Mouse (Mus musculus) telencephalon, adult 2 months (tissue): ENCODE results near the gene Sfmbt1.

Source experiments
- DNase-seq: peaks from one replicate; pipeline ENCODE4 v3.0.0-alpha.2; 2011; ENCODE audit warnings: low read depth, low spot score

Gene Sfmbt1

DNA sequence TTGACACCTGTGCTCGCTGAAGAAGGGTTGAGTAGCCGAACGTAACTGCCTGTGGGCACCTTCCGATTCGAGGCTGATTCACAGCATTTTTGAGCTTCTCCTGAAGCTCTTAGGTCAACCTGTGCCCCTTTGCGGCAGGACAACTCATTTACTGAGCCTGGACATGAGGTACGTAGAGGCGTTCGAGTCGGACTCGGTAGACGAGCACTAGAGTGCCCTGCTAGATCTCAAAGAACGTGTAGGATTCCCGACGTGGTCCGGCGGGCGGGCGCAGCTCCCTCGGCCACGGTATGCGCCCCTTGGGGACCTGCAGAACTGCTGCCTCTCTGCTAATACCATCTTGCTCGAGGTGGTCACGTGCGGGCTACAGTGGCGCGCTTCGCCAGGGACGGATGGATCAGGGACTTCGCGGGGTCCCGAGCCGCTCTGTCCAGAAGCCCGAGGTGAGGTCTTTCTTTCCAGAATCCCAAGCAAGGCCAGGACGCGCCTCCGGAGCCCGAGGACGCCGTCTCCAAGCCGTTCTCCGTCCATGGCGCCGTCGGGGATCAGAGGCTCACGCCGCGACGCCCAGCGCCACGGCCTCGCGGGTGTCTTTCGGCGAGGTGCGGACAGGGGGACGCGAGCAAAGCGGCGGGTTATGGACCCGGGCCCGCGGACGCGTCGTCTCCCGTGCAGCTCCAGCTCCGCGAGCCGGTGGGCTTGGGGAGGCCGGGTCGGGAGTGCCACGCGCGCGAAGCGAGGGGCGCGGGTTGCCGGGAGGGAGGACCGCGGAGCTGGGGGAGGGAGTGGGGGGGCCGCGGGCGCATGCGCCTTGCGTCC, at the start of gene Sfmbt1:
Gene Sfmbt1 (plus strand): TSS at position 51 of the 819 bp plus-strand sequence.
- DNase-seq = no peak

DNA sequence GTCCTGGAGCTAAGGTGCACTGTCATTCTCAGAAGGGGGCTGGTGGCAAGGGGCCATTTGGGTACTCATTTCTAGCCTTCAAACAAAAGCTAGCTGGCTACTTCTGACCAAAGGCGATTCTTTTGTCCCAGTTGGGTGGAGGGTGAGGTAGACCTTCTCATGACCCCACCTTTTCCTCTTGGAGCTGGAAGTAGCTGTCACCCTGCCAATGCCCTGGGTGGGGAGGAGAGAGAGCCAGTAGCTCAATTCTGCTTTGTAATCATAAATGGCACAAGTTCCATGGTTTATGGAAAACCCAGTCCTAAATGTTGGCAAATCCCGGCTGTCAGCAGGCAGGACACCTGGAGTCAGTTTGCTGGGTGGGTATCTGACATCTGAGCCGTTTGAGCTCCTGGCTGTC, 48.6 kb upstream of the Sfmbt1 start:
- DNase-seq = no peak

DNA sequence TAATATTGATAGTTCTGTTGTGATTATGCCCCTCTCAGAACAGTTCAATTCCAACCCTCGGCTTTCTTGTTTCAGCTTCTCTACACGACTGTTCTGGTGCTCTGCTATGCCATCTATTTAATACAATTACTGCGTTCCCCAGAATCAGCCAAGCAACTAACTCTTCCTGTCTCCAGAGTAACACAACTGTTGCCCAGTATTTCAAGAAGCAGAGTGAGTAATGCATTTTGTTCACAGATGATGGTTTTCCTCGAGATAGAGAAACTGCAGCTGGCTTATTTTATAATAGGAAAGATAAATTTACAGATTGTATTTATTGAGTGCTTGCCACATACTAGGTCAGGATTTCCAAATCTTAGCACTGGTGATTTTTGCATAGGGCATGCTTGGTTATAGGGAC, 48.0 kb upstream of the Sfmbt1 start:
- no peak for DNase-seq

DNA sequence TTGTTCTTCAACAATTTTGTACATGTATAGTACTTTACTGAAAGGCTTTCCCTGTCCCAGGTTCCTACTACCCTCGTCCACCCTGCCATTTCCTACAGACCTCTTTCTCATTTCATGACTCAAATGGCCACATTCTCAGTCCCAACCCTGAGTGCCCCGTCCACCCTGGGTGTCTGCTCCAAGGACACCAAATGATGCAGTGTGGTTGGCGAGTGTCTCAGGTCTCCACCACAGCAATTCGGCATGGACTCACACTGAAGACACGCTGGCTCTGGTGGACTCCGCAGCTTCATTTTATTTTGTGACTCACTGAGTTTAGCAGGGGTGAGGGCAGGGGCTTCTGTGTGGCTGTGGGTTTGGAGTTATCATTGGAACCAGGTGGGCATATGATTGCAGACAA, 44.5 kb upstream of the Sfmbt1 start:
- DNase-seq = no peak

DNA sequence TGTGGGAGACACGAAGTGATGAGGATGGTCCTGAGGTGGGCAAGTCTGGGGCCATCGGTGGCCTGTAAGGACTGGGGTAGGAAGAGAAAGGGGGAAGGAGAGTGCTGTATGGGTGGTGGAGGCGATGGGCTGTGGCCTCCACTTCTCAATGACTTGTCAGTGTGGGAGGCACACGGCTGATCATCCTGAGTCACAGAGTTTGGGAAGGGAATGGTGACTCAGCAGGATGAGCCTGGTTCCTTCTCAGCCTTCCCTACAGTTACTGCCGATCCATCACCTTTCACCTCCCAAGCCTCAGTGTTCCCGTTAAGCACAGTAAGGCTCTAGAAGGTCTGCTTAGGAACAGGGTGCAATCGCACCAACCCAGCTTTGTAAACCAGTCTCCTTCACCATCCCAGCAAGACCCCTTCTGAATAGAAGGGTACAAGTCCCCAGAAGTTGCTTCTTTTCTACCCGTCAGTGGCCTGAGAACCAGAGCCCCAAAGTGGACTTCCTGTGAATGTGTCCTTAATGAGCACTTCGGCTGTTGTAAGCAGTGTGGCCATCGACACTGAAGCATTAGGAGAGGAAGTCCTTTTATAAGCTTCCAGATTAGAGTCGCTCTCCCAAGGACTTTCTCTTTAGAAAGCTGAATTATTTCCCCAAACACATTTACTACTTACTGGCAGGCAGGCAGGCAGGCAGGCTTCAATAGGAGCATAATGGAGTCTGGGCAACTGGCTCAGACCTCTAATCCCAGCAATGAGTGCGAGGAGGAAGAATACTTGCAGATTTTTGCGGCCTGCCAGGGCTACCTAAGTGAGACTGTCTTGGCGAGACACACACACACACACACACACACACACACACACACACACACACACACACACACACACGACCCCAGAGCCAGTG, 43.3 kb upstream of the Sfmbt1 start:
- DNase-seq = no peak

DNA sequence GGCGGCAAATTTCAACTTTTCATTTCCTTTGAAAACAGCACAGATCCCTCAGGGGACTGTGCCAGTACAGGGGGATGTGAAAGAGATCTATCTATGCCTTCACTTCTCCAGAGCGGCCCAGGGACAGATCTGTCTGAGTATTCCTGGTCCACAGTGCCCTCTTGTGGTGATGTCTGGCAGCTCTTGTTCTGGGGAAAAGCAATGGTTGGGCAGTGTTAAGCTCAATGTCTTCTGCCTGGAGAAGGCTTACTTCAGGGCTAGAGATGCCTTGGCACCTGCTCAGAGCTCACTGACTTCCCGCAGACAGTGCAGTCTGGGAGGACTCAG, 42.7 kb upstream of the Sfmbt1 start:
- peak; percentile 79 for DNase-seq

DNA sequence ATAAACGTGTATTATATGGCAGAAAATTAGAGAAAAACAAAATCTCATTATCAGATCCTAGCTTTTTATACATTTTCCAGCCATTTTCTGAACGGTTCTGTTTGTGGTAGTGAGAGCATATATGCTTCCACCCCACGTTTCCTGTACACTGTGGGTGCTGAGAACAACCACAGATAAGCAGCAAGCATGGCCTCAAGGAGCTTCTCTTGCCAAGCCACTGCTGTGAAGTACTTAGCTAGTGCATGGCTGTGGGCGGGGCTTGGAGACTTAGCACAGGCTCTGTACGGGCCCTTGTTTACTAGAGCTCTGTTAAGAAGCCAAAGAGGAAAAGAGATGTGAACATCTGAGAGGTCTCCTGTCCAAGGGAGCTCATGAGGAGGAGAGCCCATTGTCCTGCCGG, 39.7 kb upstream of the Sfmbt1 start:
- no peak for DNase-seq

DNA sequence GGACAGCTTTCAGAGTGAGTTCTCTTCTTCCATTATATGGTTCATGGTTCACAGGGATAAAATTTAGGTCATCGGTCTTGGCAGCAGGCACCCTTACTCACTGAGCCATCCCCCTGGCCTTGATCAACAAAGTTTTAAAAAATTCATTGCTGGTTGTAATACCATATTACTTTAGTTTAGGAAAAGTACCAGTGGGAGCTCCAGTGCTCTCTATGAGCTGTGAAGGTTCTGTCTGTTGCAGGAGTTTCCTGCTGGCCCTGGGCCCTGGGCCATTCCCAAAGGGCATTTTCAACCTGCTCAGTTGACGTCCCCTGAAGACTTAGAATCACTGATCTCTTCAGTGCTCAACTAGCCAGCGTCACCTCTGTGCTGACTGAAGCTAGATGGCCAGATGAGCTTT, 32.5 kb upstream of the Sfmbt1 start:
- no peak for DNase-seq

DNA sequence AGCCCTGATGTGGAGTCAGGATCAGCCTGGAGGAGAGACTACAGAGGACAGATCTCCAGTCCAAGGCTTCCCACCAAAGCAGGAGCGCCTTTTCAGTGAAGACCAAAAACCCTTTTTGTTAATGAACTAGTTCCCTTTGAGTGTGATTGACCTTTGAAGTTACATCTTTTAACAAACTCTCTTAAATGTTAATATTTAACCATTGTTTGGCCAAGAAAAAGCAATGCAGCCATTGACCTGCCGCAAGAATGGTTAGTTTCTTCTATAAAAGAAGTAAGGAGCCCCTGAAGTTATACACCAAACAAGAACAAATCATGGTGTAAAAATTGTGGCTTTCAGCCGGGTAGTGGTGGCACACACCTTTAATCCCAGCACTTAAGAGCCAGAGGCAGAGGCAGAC, 24.0 kb upstream of the Sfmbt1 start:
- no peak for DNase-seq

DNA sequence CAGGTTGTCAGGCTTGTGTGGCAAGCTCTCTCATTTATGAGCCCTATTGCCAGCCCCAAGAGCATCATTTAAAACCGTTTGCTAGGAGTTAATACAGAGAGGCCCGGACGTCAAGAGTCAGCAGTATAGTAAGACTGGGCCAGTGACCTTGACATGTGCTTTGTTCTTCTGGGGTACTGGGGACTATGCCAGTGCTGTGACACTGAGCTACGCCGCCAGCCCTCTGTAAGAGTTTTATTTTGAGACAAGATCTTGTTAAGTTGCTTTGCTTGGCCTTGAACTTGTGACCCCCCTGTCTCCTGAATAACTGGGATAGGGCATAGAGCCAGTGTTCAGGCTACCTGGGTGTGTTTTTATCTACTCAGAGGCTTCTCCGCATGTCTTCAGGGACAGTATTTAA, 22.2 kb upstream of the Sfmbt1 start:
- no peak for DNase-seq

DNA sequence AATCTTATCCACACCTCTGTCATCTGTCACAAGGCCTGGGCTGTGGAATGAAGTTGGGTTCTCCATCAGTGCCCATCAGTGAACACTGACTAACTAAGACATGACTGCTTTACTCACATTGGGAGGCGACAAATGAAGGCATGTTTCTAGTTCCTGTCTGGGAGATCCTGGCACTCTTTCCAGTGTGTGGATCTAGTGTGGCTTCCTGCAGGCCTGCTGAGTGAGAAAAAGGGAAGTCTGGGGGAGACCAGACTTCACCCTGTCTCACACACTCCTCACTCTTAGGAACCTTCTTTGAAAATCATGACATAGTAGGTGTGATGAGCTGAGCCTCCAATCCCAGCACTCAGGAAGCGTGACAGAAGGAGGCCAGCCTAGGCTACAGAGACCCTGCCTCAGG, 19.9 kb upstream of the Sfmbt1 start:
- no peak for DNase-seq

DNA sequence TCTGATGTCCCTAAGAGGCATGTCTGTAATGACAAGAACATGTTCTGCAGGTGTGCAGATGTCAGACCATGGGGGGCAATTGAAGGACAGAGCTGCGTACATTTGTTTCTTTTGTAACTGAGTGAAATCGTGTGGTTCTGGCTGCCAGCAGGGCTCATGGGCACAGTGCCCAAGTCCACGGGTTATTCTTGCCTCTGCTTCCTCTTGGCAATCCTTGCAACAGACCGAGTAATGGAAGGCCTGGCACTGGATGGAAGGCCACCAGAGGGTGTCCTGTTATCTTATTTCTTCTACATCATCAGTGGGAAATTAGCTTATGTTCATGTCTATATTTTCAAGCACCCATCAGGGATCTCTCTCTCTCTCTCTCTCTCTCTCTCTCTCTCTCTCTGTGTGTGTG, 19.0 kb upstream of the Sfmbt1 start:
- no peak for DNase-seq

DNA sequence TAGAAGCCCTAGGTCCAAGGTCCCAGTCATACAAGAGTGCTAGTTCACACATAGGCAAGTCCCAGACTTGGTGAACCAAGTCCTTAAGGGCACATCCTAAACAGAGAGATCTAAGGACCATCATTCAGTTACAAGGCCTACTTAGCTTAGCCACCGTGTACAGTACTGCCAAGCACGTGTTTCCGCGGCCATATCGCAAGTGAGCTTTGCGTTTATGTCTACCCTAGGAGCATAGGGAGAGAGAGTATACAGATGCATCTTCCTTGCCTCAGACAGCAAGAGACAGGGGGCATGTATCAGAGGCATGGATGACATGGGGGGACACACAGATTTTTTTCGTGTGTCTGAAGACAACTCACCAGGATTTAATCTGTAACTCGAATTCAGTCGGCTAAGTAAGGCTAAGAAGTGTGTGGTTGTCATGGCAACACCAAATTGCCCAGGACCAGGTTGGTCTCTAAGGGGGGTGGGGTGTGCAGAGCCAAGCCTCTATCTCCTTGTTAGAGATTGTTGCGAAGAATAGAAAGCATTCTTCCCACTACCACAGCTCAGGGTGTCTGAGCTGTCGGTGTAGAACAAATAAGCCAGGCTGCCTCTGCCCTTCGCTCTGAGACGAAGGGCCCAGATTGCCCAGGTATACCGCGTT, 17.1 kb upstream of the Sfmbt1 start:
- no peak for DNase-seq

DNA sequence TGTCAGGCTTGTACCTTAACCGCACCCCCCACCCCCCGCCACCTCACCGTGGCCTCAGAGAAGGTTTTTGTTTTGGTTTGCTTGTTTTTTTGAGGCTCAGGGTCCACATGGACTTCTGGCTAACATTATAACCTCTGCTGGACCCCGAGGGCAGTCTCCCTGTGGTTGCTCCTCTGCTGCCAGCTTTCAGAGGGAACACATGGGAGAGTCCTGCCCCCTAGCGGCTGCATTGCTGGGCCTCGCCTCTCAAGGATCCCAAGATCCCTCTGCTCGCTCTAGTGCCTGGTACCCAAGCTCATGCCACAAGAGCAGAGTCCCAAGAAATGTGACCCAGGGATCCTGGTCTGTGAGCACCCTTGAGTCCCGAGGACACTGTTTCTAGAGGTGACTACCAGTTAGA, 15.0 kb upstream of the Sfmbt1 start:
- no peak for DNase-seq

DNA sequence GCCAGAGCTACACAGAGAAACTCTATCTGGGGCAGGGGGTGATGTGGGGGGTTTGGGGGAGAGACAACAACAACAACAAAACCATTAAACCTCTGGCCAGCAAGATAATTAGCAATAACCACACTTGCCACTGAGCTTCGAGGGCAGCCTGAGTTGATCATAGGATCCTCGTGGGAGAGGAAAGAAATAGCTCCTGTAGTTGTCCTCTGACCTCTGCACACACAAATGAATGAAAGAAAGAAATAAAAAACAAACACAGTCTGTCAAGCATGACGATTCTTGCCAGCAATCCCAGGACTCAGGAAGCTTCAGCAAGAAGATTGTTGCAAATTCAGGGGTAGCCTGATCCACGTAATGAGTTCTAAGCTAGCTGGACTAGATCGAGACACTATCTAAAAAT, 12.1 kb upstream of the Sfmbt1 start:
- DNase-seq = no peak

DNA sequence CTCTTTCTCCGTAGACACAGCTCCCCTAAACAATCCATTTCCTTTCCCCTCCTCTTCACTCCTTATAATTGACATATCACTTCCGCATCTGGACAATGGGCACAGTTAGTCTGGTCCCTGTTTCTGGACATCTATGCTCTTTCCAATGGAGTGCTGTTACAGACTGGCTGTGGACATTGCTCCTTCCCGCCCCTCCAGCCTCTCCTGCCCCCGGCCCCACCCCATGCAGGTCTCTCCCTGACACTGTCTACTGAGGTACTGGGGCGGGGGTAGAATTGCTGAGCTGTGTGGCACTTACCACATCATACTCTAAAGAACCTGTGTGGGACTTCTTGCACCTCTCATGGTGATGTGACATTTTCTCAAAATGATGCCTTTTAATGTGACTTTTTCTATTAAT, 11.6 kb upstream of the Sfmbt1 start:
- no peak for DNase-seq

DNA sequence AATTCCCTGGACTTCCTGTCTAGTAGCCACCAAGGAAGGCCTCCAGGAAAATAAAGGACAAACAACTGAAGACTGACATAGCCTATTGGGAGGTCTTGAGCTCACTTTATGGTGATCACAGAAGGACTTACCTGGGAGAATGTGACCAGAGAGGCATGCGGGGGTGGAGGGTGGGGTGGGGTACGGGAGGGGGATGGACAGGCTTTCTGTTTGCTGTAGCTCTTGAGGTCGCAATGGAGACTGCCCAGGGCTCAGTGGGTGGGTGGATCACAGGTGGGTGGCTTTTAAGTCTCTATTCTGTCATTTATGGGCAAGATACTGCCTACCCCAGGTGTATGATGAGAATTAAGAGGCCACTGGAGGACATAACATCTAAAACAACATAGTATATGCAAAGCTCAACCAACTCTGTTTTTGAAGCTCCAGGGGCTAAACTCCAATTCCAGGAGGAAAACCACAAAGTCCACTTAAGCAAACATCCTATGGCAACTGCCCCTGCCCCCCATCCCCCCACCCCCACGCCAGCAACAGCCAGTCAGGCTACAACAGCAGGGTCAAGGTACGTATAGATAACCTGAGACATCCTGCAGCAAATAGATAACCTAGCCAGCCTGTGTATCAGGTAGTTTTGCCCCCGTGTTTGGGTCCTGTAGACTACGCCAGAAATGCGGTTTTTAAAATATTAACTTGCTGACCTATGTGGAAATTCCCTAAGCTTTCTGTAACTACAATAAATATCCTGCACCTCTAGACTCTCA, 10.4 kb upstream of the Sfmbt1 start:
- DNase-seq = no peak

DNA sequence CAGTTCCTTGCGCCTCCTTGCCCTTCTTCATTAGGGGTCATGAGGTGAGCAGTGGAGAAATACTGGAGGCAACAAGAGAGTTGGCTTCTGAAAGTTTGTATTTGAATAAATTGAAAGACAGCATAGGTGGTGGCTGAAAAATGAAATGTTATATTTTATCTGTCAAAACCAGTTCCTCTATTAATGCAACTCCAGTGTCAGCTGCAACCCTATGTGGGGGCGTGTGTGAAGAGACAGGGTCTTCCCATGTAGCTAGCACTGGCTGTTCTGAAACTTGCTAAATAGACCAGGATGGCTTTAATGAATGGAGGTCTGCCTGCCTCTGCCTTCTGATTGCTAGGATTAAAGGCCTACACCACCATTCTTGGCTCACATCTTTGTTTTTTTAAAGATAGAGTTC, 2.8 kb upstream of the Sfmbt1 start:
- DNase-seq = no peak

DNA sequence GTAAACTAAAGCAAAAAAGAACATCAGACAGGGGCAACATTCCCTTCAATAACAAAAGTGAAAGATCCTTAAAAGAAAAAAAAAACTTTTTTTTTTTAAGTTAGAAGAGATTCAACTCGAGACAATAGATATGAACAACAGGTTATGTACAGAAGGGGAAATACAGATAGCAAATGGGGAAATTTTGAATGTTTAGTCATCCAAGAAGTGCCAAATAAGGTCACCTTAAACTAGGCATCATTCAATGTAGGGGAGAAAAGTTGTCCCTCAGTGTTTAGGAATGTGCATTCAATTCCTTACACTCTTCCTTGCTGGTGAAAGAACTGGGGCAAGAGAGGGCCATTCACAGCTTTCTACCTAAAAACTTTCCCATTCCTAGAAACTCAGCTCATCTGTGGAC, 880 bp upstream of the Sfmbt1 start:
- no peak for DNase-seq

DNA sequence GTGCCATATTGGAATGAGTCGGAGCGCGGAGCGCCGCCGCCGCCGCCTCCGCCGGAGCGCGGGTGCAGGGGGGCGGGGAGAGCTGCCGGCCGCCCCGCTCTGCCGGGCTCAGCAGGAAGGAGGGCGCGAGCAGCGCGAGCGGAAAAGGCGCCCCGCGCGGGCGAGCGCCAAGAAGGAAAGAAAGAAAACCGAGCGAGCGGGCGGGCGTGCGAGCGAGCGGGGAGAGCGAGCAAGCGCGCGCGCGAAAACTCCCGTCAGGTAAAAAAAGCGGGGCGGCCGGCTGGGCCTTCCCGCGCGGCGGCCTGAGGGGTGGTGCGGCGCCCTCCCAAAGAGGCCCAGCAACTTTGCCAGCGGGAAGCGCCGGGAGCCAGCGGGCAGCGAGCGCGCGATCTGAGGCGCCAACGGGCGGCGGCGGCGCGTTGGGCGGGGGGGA, 985 bp downstream of the Sfmbt1 start:
- DNase-seq = peak; percentile 55

DNA sequence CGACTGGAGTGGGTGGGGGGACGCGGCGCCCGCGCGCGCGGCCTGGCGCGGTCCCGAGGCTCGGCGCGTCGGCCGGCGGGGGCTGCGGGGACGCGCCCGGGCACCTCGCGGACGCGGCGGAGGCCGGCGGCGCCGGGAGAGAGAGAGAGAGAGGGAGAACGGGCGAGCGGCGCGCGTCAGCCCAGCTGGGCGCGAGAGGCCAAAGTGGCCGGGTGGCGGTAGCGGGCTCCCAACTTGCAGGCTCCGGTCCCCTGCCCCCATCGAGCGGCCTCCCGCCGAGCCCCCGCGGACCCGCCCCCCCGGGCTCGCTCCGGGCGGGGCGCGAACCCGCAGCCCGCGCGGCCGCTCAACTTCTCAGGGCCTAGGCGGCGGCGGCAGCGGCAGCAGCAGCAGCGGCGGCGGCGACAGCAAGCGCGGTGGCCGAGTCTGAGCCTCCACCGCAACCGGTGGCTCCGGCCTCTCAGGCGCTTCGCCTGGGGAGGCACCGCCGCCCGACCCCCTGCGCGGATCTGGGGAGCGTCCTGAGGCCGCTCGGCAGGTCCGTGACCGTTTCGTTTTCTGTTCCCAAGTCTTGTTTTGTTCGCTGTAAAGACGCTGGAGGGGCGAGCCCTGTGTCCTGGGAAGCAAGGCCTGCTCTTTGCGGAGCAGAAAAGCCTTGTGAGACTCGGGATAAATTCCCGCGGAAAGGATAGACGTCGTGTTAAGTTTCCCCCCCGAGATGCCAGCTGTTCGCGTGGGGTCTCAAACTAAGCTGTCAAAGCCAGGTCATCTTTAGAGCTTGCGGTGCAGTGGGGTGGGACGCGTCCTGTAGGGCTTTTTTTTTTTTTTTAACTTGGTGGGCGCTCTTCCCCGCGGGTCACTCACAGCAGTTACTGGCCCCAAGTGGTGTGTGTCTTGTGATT, 1.7 kb downstream of the Sfmbt1 start:
- no peak for DNase-seq
